Mouse (Mus musculus) heart, embryonic 14.5 days (tissue): ENCODE measurements around the gene Gm37240. TPM values are rescaled to one million over a fixed set of nuclear protein-coding genes. Genes with fewer than 3 reads are reported as not detected.
A peak's percentile ranks its signal among the peaks of the same experiment; 100 is the strongest.

ENCODE experiments used
- ATAC-seq: fragments of 200-750 bp; cut with Nextera tagmentation; 2 replicates; pipeline ENCODE4 v1.8.0; 2017; ENCODE audit warnings: low read depth, moderate TSS enrichment; ENCODE audit not compliant: insufficient number of reproducible peaks, insufficient read depth, low FRiP score
- H3K27ac ChIP-seq, 2 experiments: fragments of 200-500 bp in 1 of 2; fragments of 300-500 bp in 1 of 2; sonication (generic) in 1 of 2; replicated peaks in 1 of 2; 2 replicates each; pipeline ENCODE4 v1.5.1; 2012 to 2014; ENCODE audit warnings: low read depth in 2 of 2, low read length in 2 of 2, control low read depth in 1 of 2, mild to moderate bottlenecking in 1 of 2, mixed read lengths in 1 of 2; ENCODE audit not compliant: control insufficient read depth in 1 of 2, insufficient read depth in 1 of 2
- H3K27me3 ChIP-seq: fragments of 300-500 bp; sonication (generic); 2 replicates; pipeline ENCODE4 v1.6.1; 2014; ENCODE audit warnings: mild to moderate bottlenecking, low read length, control low read depth; ENCODE audit not compliant: control insufficient read depth, insufficient read depth
- H3K36me3 ChIP-seq: fragments of 300-500 bp; sonication (generic); 2 replicates; pipeline ENCODE4 v1.6.1; 2014; ENCODE audit warnings: mild to moderate bottlenecking, control low read depth, low read length, mixed read lengths; ENCODE audit not compliant: control insufficient read depth, insufficient read depth
- H3K4me1 ChIP-seq, 2 experiments: fragments of 200-500 bp in 1 of 2; fragments of 300-500 bp in 1 of 2; sonication (generic) in 1 of 2; 2 replicates each; pipeline ENCODE4 v1.6.1; 2012 to 2014; ENCODE audit warnings: low read length in 2 of 2, control low read depth in 1 of 2, mixed read lengths in 1 of 2; ENCODE audit not compliant: control insufficient read depth in 2 of 2, insufficient read depth in 2 of 2
- H3K4me2 ChIP-seq: fragments of 300-500 bp; sonication (generic); 2 replicates; pipeline ENCODE4 v1.6.1; 2014; ENCODE audit warnings: mild to moderate bottlenecking, low read length
- H3K4me3 ChIP-seq, 2 experiments: fragments of 200-500 bp in 1 of 2; fragments of 300-500 bp in 1 of 2; sonication (generic) in 1 of 2; 2 replicates each; pipeline ENCODE4 v1.5.1; 2012 to 2014; ENCODE audit warnings: low read length in 2 of 2, mild to moderate bottlenecking in 2 of 2, control low read depth in 1 of 2, low read depth in 1 of 2, moderate library complexity in 1 of 2; ENCODE audit not compliant: control insufficient read depth in 1 of 2, insufficient read depth in 1 of 2
- H3K9ac ChIP-seq: fragments of 300-500 bp; sonication (generic); 2 replicates; pipeline ENCODE4 v1.6.1; 2014; ENCODE audit warnings: mild to moderate bottlenecking, low read length
- H3K9me3 ChIP-seq: fragments of 300-500 bp; sonication (generic); 2 replicates; pipeline ENCODE4 v1.6.1; 2016; ENCODE audit warnings: low read length, control low read depth; ENCODE audit not compliant: control insufficient read depth
- WGBS: fragments of 180-500 bp; shearing (Covaris S2); extraction: QIAGEN DNeasy Blood & Tissue Kit; methylation state at CpG from one replicate; pipeline ENCODE4 v1.1.7; 2014; 5-methylcytosine and 5-hydroxymethylcytosine counted together
- polyA plus RNA-seq: library from polyadenylated mRNA; unstranded; fragments of >200 nt; fragmentation: Nextera tagmentation; extraction: Ambion mirVana; gene quantifications from 2 replicates; pipeline ENCODE4 v1.2.1, GENCODE M21; 2014

Gene Gm37240
- polyA plus RNA-seq, 1 experiment from 2014 or later, result 12.3 TPM

GRCm38 (mm10) chr3:85855947-85856346, 31.4 kb downstream of the Gm37240 start:
- Histone ChIP-seq H3K27me3 (no peaks in the 10 kb centered on the region), H3K4me3 (no peak overlapping the region), H3K27ac (no peak overlapping the region), H3K4me2 (no peak overlapping the region), H3K36me3 (no peaks in the 10 kb centered on the region), H3K4me1 (peaks cover 12 to 14% of the 10 kb centered on the region in 2 experiments), H3K9me3 (no peaks in the 10 kb centered on the region), H3K9ac (no peak overlapping the region)
- 83% methylated on average over 5 of the region's 5 CpGs for WGBS
- no peak for ATAC-seq

- ATAC-seq, result no peak
- Histone ChIP-seq H3K4me1 (peaks cover 12 to 14% of the 10 kb centered on the region in 2 experiments), H3K27me3 (no peaks in the 10 kb centered on the region), H3K9me3 (no peaks in the 10 kb centered on the region), H3K27ac (no peak overlapping the region), H3K9ac (no peak overlapping the region), H3K4me2 (no peak overlapping the region), H3K4me3 (no peak overlapping the region), H3K36me3 (no peaks in the 10 kb centered on the region)
- WGBS, result 94% methylated on average over 3 of the region's 3 CpGs
These were observed 32.3 kb downstream of the Gm37240 start for GRCm38 (mm10) chr3:85855043-85855442.

GRCm38 (mm10) chr3:85854143-85854542, 33.2 kb downstream of the Gm37240 start:
- Histone ChIP-seq H3K4me3 (no peak overlapping the region), H3K36me3 (no peaks in the 10 kb centered on the region), H3K9me3 (no peaks in the 10 kb centered on the region), H3K4me1 (peaks cover 8 to 14% of the 10 kb centered on the region in 2 experiments), H3K9ac (no peak overlapping the region), H3K27me3 (no peaks in the 10 kb centered on the region), H3K4me2 (no peak overlapping the region), H3K27ac (no peak overlapping the region)
- WGBS, result 89% methylated on average over 6 of the region's 6 CpGs
- no peak for ATAC-seq

GRCm38 (mm10) chr3:85853715-85854114, 33.6 kb downstream of the Gm37240 start:
- Histone ChIP-seq H3K4me3 (no peak overlapping the region), H3K27ac (no peak overlapping the region), H3K4me1 (peaks cover 6 to 12% of the 10 kb centered on the region in 2 experiments), H3K4me2 (no peak overlapping the region), H3K9me3 (no peaks in the 10 kb centered on the region), H3K27me3 (no peaks in the 10 kb centered on the region), H3K36me3 (no peaks in the 10 kb centered on the region), H3K9ac (no peak overlapping the region)
- ATAC-seq, result no peak
- 50% methylated on average over 4 of the region's 4 CpGs for WGBS

GRCm38 (mm10) chr3:85850079-85850478, 37.2 kb downstream of the Gm37240 start:
- 50% methylated on average over 1 of the region's 1 CpGs for WGBS

GRCm38 (mm10) chr3:85846316-85846715, 41.0 kb downstream of the Gm37240 start:
- no peak for ATAC-seq
- 83% methylated on average over 1 of the region's 1 CpGs for WGBS
- no peak overlapping the region for H3K9ac ChIP-seq
- no peak overlapping the region for H3K4me2 ChIP-seq
- peaks cover 9 to 15% of the 10 kb centered on the region in 2 experiments for H3K4me1 ChIP-seq
- H3K4me3 ChIP-seq, result no peak overlapping the region
- H3K27me3 ChIP-seq, result no peaks in the 10 kb centered on the region
- no peaks in the 10 kb centered on the region for H3K36me3 ChIP-seq
- no peak overlapping the region for H3K27ac ChIP-seq
- H3K9me3 ChIP-seq, result no peaks in the 10 kb centered on the region

More at GRCm38 (mm10) chr3:85850079-85850478, 37.2 kb downstream of the Gm37240 start:
- ATAC-seq, result no peak
- Histone ChIP-seq H3K4me2 (no peak overlapping the region), H3K27ac (no peak overlapping the region), H3K4me3 (no peak overlapping the region), H3K9ac (no peak overlapping the region), H3K36me3 (no peaks in the 10 kb centered on the region), H3K9me3 (no peaks in the 10 kb centered on the region), H3K27me3 (no peaks in the 10 kb centered on the region), H3K4me1 (no peaks in the 10 kb centered on the region)

- H3K4me3 ChIP-seq, result no peak overlapping the region
- no peak overlapping the region for H3K4me2 ChIP-seq
- no peak overlapping the region for H3K9ac ChIP-seq
- 70% methylated on average over 6 of the region's 6 CpGs for WGBS
- no peaks in the 10 kb centered on the region for H3K27me3 ChIP-seq
- H3K27ac ChIP-seq, result no peak overlapping the region
- H3K9me3 ChIP-seq, result no peaks in the 10 kb centered on the region
- no peaks in the 10 kb centered on the region for H3K36me3 ChIP-seq
- no peak for ATAC-seq
- H3K4me1 ChIP-seq, result peaks cover 9 to 15% of the 10 kb centered on the region in 2 experiments
These were observed 42.0 kb downstream of the Gm37240 start for GRCm38 (mm10) chr3:85845341-85845740.

GRCm38 (mm10) chr3:85842881-85843218, 44.5 kb downstream of the Gm37240 start:
- no peaks in the 10 kb centered on the region for H3K9me3 ChIP-seq
- H3K4me3 ChIP-seq, result no peak overlapping the region
- peak overlapping the region; percentile 79 to 87 for H3K27ac ChIP-seq
- ATAC-seq, result no peak
- peaks cover 9 to 15% of the 10 kb centered on the region in 2 experiments for H3K4me1 ChIP-seq
- H3K4me2 ChIP-seq, result peak overlapping the region; percentile 38; the same call in 1 of the 2 replicates
- no peaks in the 10 kb centered on the region for H3K27me3 ChIP-seq
- H3K36me3 ChIP-seq, result no peaks in the 10 kb centered on the region
- H3K9ac ChIP-seq, result peak overlapping the region; percentile 44; the same call in 1 of the 2 replicates
